ENCODE assay signal across 8 mouse cellular contexts in genomic region chr5:124438229-124438628, GRCm38 (mm10). TPM values are rescaled to one million over a fixed set of nuclear protein-coding genes. Genes with fewer than 3 reads are reported as not detected.
DNase-seq lines count a peak whose midpoint lies in the region; ATAC-seq lines count a peak whose summit lies in the region.

No protein-coding gene starts in this region.

- H3K4me1 ChIP-seq in midbrain, embryonic 12.5 days, result peaks cover 17% of the 10 kb centered on the region
- H3K4me1 ChIP-seq in midbrain, embryonic 14.5 days (ENCODE audit: control insufficient read depth, insufficient read depth, low read length), result peaks cover 3% of the 10 kb centered on the region; the same call in 1 of the 2 replicates
- peaks cover 15% of the 10 kb centered on the region for H3K4me1 ChIP-seq in heart, embryonic 12.5 days (replicated peaks)
- peaks cover 32% of the 10 kb centered on the region for H3K4me1 ChIP-seq in liver, embryonic 15.5 days (replicated peaks)

- no peak overlapping the region for H3K9ac ChIP-seq in midbrain, embryonic 12.5 days (replicated peaks)
- H3K9ac ChIP-seq in midbrain, embryonic 14.5 days (replicated peaks; ENCODE audit: low read length), result no peak overlapping the region
- H3K9ac ChIP-seq in heart, embryonic 12.5 days, result no peak overlapping the region
- H3K9ac ChIP-seq in liver, embryonic 15.5 days, result peak overlapping the region; percentile 26; the same call in 1 of the 2 replicates

- no peak for ATAC-seq in midbrain, embryonic 12.5 days (ENCODE audit: low FRiP score, low read depth)
- no peak for ATAC-seq in midbrain, embryonic 14.5 days (ENCODE audit: low FRiP score, low TSS enrichment)
- ATAC-seq in heart, embryonic 12.5 days (ENCODE audit: insufficient number of reproducible peaks, low FRiP score), result no peak
- ATAC-seq in liver, embryonic 15.5 days (ENCODE audit: insufficient read depth), result no peak

- H3K4me2 ChIP-seq in midbrain, embryonic 12.5 days (replicated peaks), result no peak overlapping the region
- no peak overlapping the region for H3K4me2 ChIP-seq in midbrain, embryonic 14.5 days (ENCODE audit: low read length)
- no peak overlapping the region for H3K4me2 ChIP-seq in heart, embryonic 12.5 days
- H3K4me2 ChIP-seq in liver, embryonic 15.5 days, result peak overlapping the region; percentile 73

- no peak for DNase-seq in midbrain, embryonic 14.5 days
- peak; percentile 61 for DNase-seq in thymus, postnatal 0 days (ENCODE audit: low spot score)
- DNase-seq in neural tube, embryonic 10.5 days (ENCODE audit: extremely low spot score, low spot score), result no peak
- DNase-seq in frontal cortex, postnatal 14 days (ENCODE audit: low spot score in 2 of 2), result no peak
- DNase-seq in cerebellum, postnatal 36 days, result no peak

- no peaks in the 10 kb centered on the region for H3K9me3 ChIP-seq in midbrain, embryonic 12.5 days
- H3K9me3 ChIP-seq in midbrain, embryonic 14.5 days (ENCODE audit: control insufficient read depth, low read length), result no peaks in the 10 kb centered on the region
- no peaks in the 10 kb centered on the region for H3K9me3 ChIP-seq in heart, embryonic 12.5 days (replicated peaks)
- no peaks in the 10 kb centered on the region for H3K9me3 ChIP-seq in liver, embryonic 15.5 days (replicated peaks)

- H3K4me3 ChIP-seq in midbrain, embryonic 12.5 days, result no peak overlapping the region
- no peak overlapping the region for H3K4me3 ChIP-seq in midbrain, embryonic 14.5 days (replicated peaks; ENCODE audit: low read depth, low read length)
- H3K4me3 ChIP-seq in heart, embryonic 12.5 days, result no peak overlapping the region
- peak overlapping the region; percentile 77; the same call in 1 of the 2 replicates for H3K4me3 ChIP-seq in liver, embryonic 15.5 days (replicated peaks)

- 0 out of 2 replicates have a peak overlapping the region, but pooled peaks have one; percentile 4 for H3K27ac ChIP-seq in midbrain, embryonic 12.5 days (replicated peaks)
- no peak overlapping the region for H3K27ac ChIP-seq in midbrain, embryonic 14.5 days (replicated peaks; ENCODE audit: low read depth, low read length)
- H3K27ac ChIP-seq in heart, embryonic 12.5 days (ENCODE audit: poor library complexity, severe bottlenecking), result peak overlapping the region; percentile 19; the same call in 1 of the 2 replicates
- H3K27ac ChIP-seq in liver, embryonic 15.5 days (replicated peaks), result peak overlapping the region; percentile 69

- H3K27me3 ChIP-seq in midbrain, embryonic 12.5 days, result 0 out of 2 replicates have a peak, but pooled peaks cover 3% of the 10 kb centered on the region
- H3K27me3 ChIP-seq in midbrain, embryonic 14.5 days (ENCODE audit: control insufficient read depth, insufficient read depth, low read length), result no peaks in the 10 kb centered on the region
- H3K27me3 ChIP-seq in heart, embryonic 12.5 days (replicated peaks), result no peaks in the 10 kb centered on the region
- H3K27me3 ChIP-seq in liver, embryonic 15.5 days, result no peaks in the 10 kb centered on the region

- no peaks in the 10 kb centered on the region for H3K36me3 ChIP-seq in midbrain, embryonic 12.5 days
- H3K36me3 ChIP-seq in midbrain, embryonic 14.5 days (ENCODE audit: control insufficient read depth, insufficient read depth, low read length), result no peaks in the 10 kb centered on the region
- no peaks in the 10 kb centered on the region for H3K36me3 ChIP-seq in heart, embryonic 12.5 days
- peaks cover 10% of the 10 kb centered on the region for H3K36me3 ChIP-seq in liver, embryonic 15.5 days (replicated peaks)

- 96% methylated on average over 5 of the region's 5 CpGs for WGBS in midbrain, embryonic 12.5 days
- 88% methylated on average over 5 of the region's 5 CpGs for WGBS in midbrain, embryonic 14.5 days
- 89% methylated on average over 5 of the region's 5 CpGs for WGBS in heart, embryonic 12.5 days
- 74% methylated on average over 5 of the region's 5 CpGs for WGBS in liver, embryonic 15.5 days (ENCODE audit: insufficient replicate concordance)

RNA-seq across cellular contexts. Expression of gene Kmt5a, which starts 1.5 kb away (rescaled TPM):
- 48.5 and 52.8 TPM in 2 replicates for polyA plus RNA-seq in midbrain, embryonic 12.5 days (2016; fragmentation: Nextera tagmentation; extraction: Ambion mirVana)
- 20.9 and 23.2 TPM in 2 replicates for polyA plus RNA-seq in midbrain, embryonic 14.5 days (2014; fragmentation: Nextera tagmentation; extraction: Ambion mirVana)
- polyA plus RNA-seq in heart, embryonic 12.5 days (2016; fragmentation: Nextera tagmentation; extraction: Ambion mirVana), result 81.1 and 85.4 TPM in 2 replicates
- 60.1 and 67.9 TPM in 2 replicates for polyA plus RNA-seq in liver, embryonic 15.5 days (2015; fragmentation: Nextera tagmentation; extraction: Ambion mirVana)
- polyA plus RNA-seq in thymus, postnatal 0 days (2015; fragmentation: Nextera tagmentation; extraction: Ambion mirVana), result 47.9 and 50.8 TPM in 2 replicates

RNA-seq across cellular contexts. Expression of gene Sbno1, which starts 12.4 kb away (rescaled TPM):
- polyA plus RNA-seq in midbrain, embryonic 12.5 days (2016; fragmentation: Nextera tagmentation; extraction: Ambion mirVana), result 110 and 111 TPM in 2 replicates
- 70.2 and 114 TPM in 2 replicates for polyA plus RNA-seq in midbrain, embryonic 14.5 days (2014; fragmentation: Nextera tagmentation; extraction: Ambion mirVana)
- polyA plus RNA-seq in heart, embryonic 12.5 days (2016; fragmentation: Nextera tagmentation; extraction: Ambion mirVana), result 71.8 and 75.3 TPM in 2 replicates
- 35.0 and 35.3 TPM in 2 replicates for polyA plus RNA-seq in liver, embryonic 15.5 days (2015; fragmentation: Nextera tagmentation; extraction: Ambion mirVana)
- 76.5 and 90.9 TPM in 2 replicates for polyA plus RNA-seq in thymus, postnatal 0 days (2015; fragmentation: Nextera tagmentation; extraction: Ambion mirVana)

RNA-seq across cellular contexts. Expression of gene Rilpl2, which starts 39.9 kb away (rescaled TPM):
- 19.0 and 20.3 TPM in 2 replicates for polyA plus RNA-seq in midbrain, embryonic 12.5 days (2016; fragmentation: Nextera tagmentation; extraction: Ambion mirVana)
- 23.1 and 24.5 TPM in 2 replicates for polyA plus RNA-seq in midbrain, embryonic 14.5 days (2014; fragmentation: Nextera tagmentation; extraction: Ambion mirVana)
- 13.5 and 13.6 TPM in 2 replicates for polyA plus RNA-seq in heart, embryonic 12.5 days (2016; fragmentation: Nextera tagmentation; extraction: Ambion mirVana)
- 8.9 and 9.5 TPM in 2 replicates for polyA plus RNA-seq in liver, embryonic 15.5 days (2015; fragmentation: Nextera tagmentation; extraction: Ambion mirVana)
- 39.5 and 40.2 TPM in 2 replicates for polyA plus RNA-seq in thymus, postnatal 0 days (2015; fragmentation: Nextera tagmentation; extraction: Ambion mirVana)

RNA-seq across cellular contexts. Expression of gene Snrnp35, which starts 44.7 kb away (rescaled TPM):
- 26.2 and 28.9 TPM in 2 replicates for polyA plus RNA-seq in midbrain, embryonic 12.5 days (2016; fragmentation: Nextera tagmentation; extraction: Ambion mirVana)
- polyA plus RNA-seq in midbrain, embryonic 14.5 days (2014; fragmentation: Nextera tagmentation; extraction: Ambion mirVana), result 8.9 and 10.6 TPM in 2 replicates
- polyA plus RNA-seq in heart, embryonic 12.5 days (2016; fragmentation: Nextera tagmentation; extraction: Ambion mirVana), result 23.9 and 24.0 TPM in 2 replicates
- polyA plus RNA-seq in liver, embryonic 15.5 days (2015; fragmentation: Nextera tagmentation; extraction: Ambion mirVana), result 10.5 and 10.8 TPM in 2 replicates
- 17.5 and 17.8 TPM in 2 replicates for polyA plus RNA-seq in thymus, postnatal 0 days (2015; fragmentation: Nextera tagmentation; extraction: Ambion mirVana)
